Mouse (Mus musculus) heart, postnatal 4 days (tissue): ENCODE data around the gene AC124108.1. TPM values are rescaled to one million over a fixed set of nuclear protein-coding genes. Genes with fewer than 3 reads are reported as not detected.
A peak's percentile ranks its signal among the peaks of the same experiment; 100 is the strongest.

ENCODE experiments used
- DNase-seq: peaks from one replicate; pipeline ENCODE4 v3.0.0; 2021
- total RNA-seq, 2 experiments: library from RNA; stranded (reverse); gene quantifications; 2 replicates each; pipeline ENCODE4 v1.2.3; 2021

The AC124108.1 gene
- total RNA-seq, 2 experiments from 2014 or later = not detected

GRCm38 (mm10) chr1:132165859-132166258 lies 25.4 kb upstream of the AC124108.1 start:
- DNase-seq = peak; percentile 10

GRCm38 (mm10) chr1:132168115-132168767 lies 23.0 kb upstream of the AC124108.1 start:
- DNase-seq = peak; percentile 28

- DNase-seq = no peak
These were observed 20.6 kb upstream of the AC124108.1 start for GRCm38 (mm10) chr1:132170698-132171097.

- DNase-seq = no peak
These were observed 19.6 kb upstream of the AC124108.1 start for GRCm38 (mm10) chr1:132171619-132172018.

GRCm38 (mm10) chr1:132186303-132186702 lies 5.0 kb upstream of the AC124108.1 start:
- DNase-seq = no peak

- DNase-seq = no peak
These were observed 2.7 kb upstream of the AC124108.1 start for GRCm38 (mm10) chr1:132188442-132189066.

DNA sequence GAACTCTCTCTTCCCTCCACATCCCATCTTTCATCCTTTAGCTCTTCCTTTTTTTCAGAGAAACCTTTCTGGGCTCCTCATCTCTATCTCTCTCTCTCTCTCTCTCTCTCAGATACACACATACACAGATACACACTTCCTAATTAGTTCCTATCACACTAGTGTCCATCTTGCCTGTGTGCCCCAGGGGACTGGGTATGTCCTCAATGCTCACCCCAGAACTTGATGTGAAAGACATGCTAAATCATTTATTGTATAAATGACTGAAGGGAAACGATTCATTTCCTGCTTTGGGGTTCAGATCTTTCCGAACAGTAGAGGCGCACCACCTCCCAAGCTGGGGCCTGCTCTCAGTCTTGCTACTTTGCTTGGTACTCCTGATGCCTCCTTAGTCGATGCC lies 2.0 kb upstream of the AC124108.1 start:
- DNase-seq = no peak

- peak; percentile 36 for DNase-seq
These were observed 1.2 kb upstream of the AC124108.1 start for GRCm38 (mm10) chr1:132190040-132190513.

GRCm38 (mm10) chr1:132190621-132191092 lies 600 bp upstream of the AC124108.1 start:
- DNase-seq = no peak

GRCm38 (mm10) chr1:132191786-132192680 lies 776 bp downstream of the AC124108.1 start:
- DNase-seq = peak; percentile 28

DNA sequence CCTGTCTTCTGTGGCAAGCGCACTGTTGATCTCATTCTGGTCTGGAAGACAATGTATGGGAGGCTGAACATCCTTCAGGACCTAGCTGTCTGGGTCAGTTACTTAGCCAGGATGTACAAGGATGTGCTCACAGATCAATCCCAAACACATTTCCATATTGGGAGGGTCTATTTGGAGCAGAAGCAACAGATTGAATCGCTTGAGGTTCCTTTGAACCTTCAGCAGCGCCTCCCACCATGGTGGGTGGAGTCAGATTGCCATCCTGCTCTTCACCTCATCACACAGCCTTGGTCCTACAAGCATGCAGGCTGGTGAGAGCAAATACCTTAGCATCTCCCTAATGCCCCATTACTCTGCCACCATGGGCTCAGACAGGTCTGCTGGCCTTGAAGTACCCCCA lies 2.5 kb downstream of the AC124108.1 start:
- no peak for DNase-seq

DNA sequence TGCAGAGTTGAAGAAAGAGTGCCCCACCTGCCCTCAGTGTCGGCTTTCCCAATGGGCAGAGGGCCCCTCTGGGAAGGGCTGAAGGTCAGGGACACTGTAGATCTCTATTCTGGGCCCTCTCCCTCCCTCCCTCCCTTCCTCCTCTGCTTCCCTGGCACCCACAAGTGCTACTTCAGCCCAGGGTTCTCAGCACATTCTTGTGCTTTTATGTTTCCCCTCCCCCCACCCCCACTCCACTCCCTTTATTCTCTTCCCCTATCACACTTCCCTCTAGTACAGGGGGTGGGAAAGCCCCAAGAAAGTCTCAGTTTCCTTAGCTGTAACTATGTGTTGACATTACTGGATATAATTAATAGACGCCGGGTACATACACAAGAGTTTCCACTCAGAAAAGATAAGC lies 3.4 kb downstream of the AC124108.1 start:
- no peak for DNase-seq

DNA sequence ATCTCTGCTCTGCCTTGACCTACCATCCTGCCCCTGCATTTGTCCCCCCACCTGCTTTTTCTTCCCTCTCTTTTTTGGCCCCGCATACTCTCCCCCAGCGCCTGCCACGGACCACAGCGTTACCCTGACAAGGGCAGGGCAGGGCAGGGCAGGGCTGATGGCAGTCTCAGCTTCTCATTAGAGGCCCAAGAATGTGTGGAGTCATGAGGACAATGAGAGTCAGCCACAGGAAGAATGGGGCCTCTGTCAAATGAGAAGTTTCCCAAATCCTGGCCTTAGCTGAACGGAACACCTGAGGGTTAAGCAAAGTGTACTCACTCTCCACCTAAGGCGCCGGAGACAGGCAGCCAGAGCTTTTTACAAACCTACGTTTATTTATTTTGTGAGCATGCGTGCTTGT lies 3.8 kb downstream of the AC124108.1 start:
- DNase-seq = no peak

GRCm38 (mm10) chr1:132195681-132196080 lies 4.4 kb downstream of the AC124108.1 start:
- DNase-seq = no peak

DNA sequence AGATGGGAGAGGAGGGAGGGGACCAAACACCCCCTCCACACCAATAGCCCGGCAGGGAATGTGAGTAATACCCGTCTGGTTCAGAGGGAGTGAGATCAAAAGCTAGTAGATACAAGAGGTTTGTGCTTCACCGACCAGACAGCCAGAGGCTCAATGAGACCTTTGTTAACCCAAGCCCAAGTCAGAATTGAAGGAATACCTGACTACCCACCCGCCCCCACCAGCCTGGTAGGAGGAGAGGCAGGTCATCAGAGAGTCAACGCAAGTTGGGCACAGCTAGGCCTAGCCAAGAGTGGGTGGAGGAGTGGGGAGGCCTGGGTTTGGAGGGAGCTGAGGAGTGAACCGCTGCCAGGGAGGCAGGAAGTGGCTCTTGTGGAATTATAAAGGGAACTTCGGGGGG lies 5.1 kb downstream of the AC124108.1 start:
- DNase-seq = no peak

DNA sequence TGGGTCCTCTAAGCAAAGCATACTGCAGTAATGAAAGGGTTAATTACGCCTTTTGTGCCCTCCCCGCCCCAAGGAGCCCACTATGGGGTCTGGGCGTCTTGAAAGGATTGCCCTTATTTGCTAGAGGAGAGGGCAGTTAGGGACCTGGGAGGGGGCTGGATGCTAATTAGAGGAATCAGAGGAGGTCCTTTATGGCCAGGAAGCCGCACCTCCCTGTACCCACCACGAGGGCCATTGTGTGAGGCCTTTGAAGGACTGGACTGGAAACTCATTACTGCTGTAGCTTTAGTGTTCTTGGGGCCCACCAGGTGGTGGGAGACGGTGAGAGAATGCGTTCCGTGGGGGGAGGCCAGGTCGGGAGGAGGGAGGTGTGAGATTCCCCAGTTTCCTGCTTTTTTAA lies 6.4 kb downstream of the AC124108.1 start:
- peak; percentile 2 for DNase-seq

DNA sequence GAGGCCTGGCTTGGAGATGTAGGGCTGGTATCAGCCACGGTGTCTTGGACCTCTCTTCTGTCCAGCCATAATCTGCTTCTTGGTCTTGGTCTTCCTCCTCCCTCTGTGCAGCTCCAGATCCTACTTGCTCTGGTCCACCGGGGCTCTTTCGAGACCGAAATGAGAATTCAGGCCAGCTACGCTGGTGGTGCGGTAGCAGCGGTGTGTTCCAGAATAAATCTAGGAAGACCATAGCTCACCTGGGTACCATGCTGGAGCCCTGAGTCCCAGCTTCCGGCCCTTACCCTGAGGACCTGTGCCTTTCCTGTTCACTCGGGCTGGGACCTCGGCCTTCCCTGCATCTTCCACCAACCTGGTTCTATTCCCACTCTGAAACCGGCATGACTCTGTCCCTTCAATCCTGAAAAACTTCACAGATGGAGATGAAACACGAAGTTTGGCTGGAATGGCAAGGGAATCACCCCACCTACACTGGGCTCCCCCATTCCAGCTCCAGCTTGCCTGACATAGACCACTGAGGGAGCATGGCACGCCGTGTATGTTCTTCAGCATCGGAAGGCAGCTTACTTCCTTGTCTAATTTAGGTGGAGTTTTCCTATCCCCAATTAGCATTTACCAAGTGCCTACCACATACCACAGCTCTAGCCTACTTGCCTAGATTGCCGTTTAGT lies 7.3 kb downstream of the AC124108.1 start:
- peak; percentile 2 for DNase-seq

DNA sequence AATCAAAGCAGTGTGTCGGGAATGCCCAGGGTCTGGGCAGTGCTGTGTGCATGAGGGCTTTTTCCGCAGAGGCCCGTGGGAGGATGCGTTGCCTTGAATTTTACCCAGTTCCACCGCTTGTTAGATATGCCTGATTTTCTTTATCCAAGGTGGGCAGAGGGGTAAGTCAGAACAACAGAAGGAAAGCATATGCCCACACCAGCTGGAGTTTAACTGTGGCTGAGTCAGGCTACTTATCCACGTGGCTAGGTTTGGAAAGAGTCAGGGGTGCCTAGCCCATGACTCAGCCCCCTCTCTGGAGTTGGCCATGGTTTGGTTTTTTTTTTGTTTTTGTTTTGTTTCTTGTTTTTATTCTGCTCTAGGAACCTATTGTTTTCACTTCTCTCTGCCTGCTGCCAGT lies 8.0 kb downstream of the AC124108.1 start:
- DNase-seq = peak; percentile 4

GRCm38 (mm10) chr1:132199934-132200333 lies 8.7 kb downstream of the AC124108.1 start:
- peak; percentile 8 for DNase-seq

DNA sequence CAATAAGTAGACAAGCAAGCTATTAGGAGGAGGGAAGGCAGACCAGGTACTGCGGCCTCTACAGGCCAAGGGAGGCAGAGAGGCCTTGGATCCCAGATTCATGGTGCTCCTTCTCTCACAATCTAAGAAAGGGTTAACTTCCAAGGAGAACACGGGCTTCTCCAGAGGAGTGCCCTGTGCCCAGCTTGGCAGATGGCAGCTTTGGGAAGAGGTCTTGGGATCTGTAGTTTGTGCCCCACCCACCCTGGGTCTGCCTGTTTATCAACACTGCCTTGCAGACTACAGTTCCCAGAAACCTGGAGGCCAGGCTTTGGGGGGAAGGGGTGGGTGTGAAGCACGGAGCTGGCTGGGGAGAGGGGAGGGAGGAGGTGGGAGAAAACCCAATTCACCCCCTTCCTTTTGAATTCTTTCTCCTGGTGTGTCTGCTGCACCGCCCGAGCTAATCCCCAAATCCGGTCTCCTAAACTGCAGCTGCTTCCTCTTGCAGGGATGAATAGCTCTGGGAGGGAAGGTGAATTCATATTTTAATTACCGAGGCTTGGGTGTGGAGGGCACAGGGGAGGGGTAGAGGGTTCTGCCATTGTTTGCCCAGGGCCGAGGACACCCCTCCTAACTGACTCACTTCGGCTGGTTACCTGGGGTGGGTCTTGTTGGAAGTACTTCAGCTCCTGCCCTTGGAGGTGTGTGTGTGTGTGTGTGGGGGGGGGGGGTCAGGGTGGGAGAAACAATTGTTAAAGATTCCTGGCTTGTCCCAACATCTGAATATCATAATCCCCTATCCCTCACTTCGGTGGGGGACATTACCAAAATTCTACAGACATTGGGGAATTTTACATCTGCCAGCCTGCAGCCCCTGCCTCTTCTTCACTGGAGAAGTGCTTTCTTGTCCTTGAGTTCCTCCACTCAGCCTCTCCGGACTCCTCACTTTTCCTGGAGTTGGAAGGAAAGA lies 9.6 kb downstream of the AC124108.1 start:
- DNase-seq = no peak

DNA sequence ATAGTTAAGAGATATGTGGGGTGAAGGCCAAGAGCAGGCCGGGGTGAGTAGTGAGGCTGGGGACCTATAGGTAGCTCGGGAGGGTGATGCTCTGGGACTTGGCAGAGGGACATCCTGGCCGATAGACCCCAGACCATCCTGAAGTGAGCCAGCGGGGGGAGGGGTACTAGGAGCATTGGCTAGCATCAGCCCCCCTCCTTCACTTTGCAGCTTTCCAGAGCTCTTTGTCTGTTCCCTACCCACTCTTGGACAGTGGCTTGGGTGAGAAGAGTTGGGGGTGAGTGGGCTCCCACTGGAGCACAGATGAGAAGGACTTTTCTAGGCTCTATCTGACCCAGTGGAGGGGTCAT lies 10.2 kb downstream of the AC124108.1 start:
- peak; percentile 3 for DNase-seq
